Mouse (Mus musculus): ENCODE measurements around the gene Wfikkn2. TPM values are rescaled to one million over a fixed set of nuclear protein-coding genes. Genes with fewer than 3 reads are reported as not detected.

Wfikkn2 gene
- total RNA-seq, 1 experiment from 2014 or later: 0.41 TPM

GRCm38 (mm10) chr11:94202106-94202505 lies 43.7 kb downstream of the Wfikkn2 start:
- ATAC-seq (replicated peaks; ENCODE audit: low read depth, poor library complexity, severe bottlenecking): no peak

- ATAC-seq (replicated peaks; ENCODE audit: low read depth, poor library complexity, severe bottlenecking): no peak
Measured at GRCm38 (mm10) chr11:94200422-94200821, 45.4 kb downstream of the Wfikkn2 start.

DNA sequence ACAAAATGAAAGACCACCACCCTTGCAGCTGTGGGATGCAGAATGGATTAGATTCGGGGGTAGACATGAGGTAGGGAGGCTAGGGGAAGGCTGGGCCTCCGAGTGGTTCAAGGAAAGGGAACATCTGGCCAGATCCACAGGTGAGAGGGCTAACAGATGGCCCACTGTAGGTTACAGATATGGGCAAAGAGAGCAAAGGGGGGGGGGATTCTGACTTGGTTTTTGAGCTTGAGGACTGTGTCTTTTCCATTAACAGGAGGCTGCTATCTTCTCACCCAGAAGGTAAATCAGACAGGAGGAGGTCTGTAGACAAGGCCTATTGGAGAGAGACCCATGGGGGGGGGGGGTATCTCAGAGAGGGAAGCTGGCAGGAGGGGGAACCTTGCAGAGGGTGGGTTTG lies 46.0 kb downstream of the Wfikkn2 start:
- no peak for ATAC-seq (replicated peaks; ENCODE audit: low read depth, poor library complexity, severe bottlenecking)

DNA sequence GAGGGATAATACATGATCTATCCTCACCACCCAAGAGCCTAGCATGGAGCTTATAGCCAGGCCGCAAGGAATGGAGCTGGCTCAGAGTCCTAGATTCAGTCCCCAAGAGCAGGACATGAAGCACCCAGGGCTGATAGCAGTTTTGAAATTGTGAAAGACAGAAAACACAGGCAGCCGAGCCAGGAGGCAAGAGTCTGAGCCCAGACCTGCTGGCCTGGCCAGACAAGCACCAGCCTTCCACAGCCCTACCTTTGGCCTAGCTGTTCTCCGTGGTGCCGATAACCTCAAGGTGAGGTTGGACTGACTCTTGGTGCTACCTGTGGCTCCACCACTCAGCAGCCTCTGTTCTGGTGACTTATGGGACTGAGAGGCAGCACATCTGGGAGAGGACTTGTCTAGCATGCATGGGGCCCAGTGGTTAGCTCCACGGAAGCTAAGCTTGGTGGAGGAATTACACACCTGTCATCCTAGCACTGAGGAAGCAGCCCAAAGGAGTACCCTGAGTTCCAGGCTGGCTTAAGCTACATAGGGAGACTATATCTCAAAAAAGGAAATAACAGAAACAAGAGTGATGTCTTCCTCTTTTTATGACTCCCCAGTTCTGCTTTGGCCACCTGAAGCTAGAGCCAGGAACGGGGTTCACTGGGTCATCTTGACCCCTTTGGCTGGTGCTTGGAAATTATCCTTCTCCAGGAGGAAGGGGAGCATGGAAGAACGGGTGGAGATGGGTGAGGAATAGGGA lies 47.2 kb downstream of the Wfikkn2 start:
- peak; percentile 65 for ATAC-seq (replicated peaks; ENCODE audit: low read depth, poor library complexity, severe bottlenecking)

GRCm38 (mm10) chr11:94196311-94196710 lies 49.5 kb downstream of the Wfikkn2 start:
- no peak for ATAC-seq (replicated peaks; ENCODE audit: low read depth, poor library complexity, severe bottlenecking)

- ATAC-seq (replicated peaks; ENCODE audit: low read depth, poor library complexity, severe bottlenecking): no peak
Measured at GRCm38 (mm10) chr11:94193109-94193508, 52.7 kb downstream of the Wfikkn2 start.

GRCm38 (mm10) chr11:94190665-94191064 lies 55.1 kb downstream of the Wfikkn2 start:
- no peak for ATAC-seq (replicated peaks; ENCODE audit: low read depth, poor library complexity, severe bottlenecking)

DNA sequence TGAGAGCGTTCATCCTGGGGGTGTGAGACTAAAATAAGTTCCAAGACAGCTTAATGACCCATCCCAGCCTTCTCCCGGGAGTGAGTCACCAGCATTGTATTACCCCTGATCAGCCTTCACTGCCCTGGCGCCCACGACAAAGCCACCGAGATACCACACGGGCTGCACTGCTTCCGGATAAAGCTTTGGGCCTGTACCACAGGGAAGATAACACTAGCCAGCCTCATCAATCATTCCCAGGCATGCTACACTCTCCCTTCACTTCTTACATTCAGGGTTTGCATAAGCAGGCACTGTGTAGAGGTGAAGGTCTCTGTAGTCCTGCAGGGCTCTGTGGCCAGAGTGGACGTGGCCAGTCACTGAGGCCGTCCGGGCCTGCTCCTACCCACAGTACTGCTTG lies 56.2 kb downstream of the Wfikkn2 start:
- ATAC-seq (replicated peaks; ENCODE audit: low read depth, poor library complexity, severe bottlenecking): peak; percentile 96

Other genes with a start within 250 kb of the Wfikkn2 start
- 87.9 and 90.7 TPM in 2 replicates for gene Spag9, start 249.9 kb downstream of the Wfikkn2 start, total RNA-seq (2017)
- gene Tob1, start 34.6 kb downstream of the Wfikkn2 start, total RNA-seq (2017): 8.6 and 10.3 TPM in 2 replicates
- not detected in 2 replicates for gene Gm21885, start 35.9 kb upstream of the Wfikkn2 start, total RNA-seq (2017)
- gene Luc7l3, start 76.0 kb upstream of the Wfikkn2 start, total RNA-seq (2017): 345 and 486 TPM in 2 replicates
- 32.2 and 56.7 TPM in 2 replicates for gene Ankrd40, start 82.0 kb upstream of the Wfikkn2 start, total RNA-seq (2017)
- 0.27 TPM in 1 of 2 replicates, not detected in the other for gene Abcc3, start 147.0 kb upstream of the Wfikkn2 start, total RNA-seq (2017)
- 0.34 TPM in 1 of 2 replicates, not detected in the other for gene Cacna1g, start 228.2 kb upstream of the Wfikkn2 start, total RNA-seq (2017)
- gene Spata20, start 240.2 kb upstream of the Wfikkn2 start, total RNA-seq (2017): not detected in 2 replicates

All from common myeloid progenitor, adult 5-6 weeks (primary cell).